Mouse (Mus musculus): ENCODE results near the gene Rpgrip1.
A peak's percentile ranks its signal among the peaks of the same experiment; 100 is the strongest.

Rpgrip1 gene

GRCm38 (mm10) chr14:52118823-52119608, 8.5 kb downstream of the Rpgrip1 start:
- DNase-seq (ENCODE audit: low spot score in 2 of 2), result peak in 1 of 2 experiments; percentile 49

GRCm38 (mm10) chr14:52120169-52120568, 9.7 kb downstream of the Rpgrip1 start:
- DNase-seq (ENCODE audit: low spot score in 2 of 2), result no peak

DNA sequence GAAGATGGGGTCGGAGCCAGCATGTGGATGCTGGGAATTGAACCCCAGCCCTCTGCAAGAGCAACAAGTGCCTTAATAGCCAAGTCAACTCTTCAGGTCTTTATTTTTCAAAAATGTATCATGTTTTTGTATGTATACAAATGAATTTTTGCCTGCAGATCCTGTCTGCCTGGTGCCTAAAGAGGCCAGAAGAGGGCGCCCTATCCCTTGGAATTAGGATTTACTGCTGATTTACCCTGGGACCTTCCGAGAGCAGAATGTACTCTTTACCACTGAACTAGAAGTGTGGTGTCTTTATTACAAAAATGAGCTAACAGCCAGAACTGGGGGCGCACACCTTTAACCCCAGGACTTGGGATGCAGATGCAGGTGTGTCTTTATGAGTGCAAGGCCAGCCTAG, 13.4 kb downstream of the Rpgrip1 start:
- peak; percentile 57 to 85 for DNase-seq (ENCODE audit: low spot score in 2 of 2)

DNA sequence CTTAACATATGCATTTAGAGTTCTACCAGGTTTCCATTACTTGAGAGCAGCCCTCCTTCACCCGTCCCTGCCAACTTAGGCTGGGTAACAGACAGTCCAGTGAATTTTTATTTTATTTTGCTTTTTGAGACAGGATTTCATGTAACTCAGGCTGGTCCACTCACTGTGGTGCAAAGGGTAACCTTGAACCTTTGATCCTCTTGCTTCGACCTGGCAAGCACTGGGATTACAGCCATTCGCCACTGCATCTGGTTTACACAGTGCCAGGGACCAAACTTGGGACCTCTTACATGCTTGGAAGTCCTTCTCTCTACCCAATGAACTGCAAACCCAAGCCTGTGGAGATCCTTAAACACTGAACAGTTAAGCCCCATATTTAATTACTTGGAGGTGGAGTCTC, 14.1 kb downstream of the Rpgrip1 start:
- DNase-seq (ENCODE audit: low spot score in 2 of 2), result no peak

DNA sequence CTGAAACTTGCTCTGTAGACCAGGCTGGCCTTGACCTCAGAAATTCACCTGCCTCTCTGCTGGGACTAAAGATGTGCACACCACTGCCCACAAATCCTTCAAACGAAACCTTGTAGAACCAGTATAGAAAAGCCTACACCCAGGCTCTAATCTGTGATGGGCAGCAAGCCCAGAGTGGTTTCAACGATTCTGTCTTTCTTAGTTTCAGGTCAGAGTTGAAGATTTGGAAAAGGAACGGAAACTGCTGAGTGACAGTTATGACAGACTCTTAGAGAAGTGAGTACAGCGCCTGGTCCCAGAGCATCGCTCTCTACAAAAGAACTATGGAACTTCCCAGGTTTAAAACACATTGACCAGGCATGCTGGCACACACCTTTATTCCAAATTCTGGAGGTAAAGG, 23.1 kb downstream of the Rpgrip1 start:
- DNase-seq (ENCODE audit: low spot score in 2 of 2), result no peak

- peak in 1 of 2 experiments; percentile 29 for DNase-seq (ENCODE audit: low spot score in 2 of 2)
Observed at GRCm38 (mm10) chr14:52140577-52141444, 30.3 kb downstream of the Rpgrip1 start.

DNA sequence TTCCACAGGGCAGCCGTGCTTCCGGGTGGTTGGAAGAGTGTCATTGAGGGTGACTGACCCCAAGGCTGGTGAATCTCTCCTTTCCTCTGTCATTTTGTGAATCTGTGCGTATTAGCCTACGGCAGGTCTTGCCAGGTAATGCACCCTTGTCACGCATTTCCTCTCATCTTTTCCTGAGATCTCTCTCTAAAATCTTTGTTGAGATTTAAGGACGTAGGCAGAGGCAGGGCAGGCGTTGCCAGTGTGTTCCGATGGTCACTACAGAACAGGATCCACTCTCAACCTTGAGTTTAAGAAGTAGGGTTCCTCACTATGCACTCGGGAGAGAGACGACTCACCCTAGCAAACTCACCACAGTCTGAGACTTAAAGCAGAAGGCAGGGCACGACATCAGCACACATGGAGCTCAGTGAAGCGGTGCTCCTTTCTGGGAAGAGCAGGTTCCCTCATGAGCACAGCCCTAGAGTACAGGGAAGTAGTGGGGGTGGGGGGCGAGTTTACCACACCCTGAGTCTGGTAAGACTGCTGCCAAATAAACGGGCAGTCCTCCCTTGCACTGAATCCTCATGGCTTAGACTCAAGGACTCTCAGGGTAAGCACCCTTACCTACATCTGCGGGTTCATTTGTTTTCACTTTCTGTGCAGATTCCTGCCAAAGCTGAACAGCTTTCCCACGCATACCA, 31.1 kb downstream of the Rpgrip1 start:
- no peak for DNase-seq (ENCODE audit: low spot score in 2 of 2)

- DNase-seq (ENCODE audit: low spot score in 2 of 2), result no peak
Observed at GRCm38 (mm10) chr14:52144165-52144564, 33.7 kb downstream of the Rpgrip1 start.

DNA sequence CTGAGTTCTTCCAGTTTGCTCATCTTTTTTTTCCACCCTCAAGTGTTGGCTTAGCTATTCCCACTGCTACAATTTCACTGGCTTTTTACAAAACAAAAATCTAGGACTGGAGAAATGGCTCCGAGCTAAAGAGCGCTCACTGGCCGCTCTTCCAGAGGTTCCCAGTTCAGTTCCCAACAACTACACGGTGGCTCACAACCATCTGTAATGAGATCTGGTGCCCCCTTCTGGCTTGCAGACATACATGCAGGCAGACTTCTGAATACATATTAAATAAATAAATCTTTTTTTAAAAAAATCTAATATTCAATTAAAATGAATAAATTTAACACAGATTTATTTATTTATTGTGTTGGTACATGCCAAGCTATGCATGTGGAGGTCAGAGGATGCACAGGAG, 36.0 kb downstream of the Rpgrip1 start:
- DNase-seq (ENCODE audit: low spot score in 2 of 2), result peak in 1 of 2 experiments; percentile 51

- DNase-seq (ENCODE audit: low spot score in 2 of 2), result no peak
Observed at GRCm38 (mm10) chr14:52149888-52150287, 39.4 kb downstream of the Rpgrip1 start.

DNA sequence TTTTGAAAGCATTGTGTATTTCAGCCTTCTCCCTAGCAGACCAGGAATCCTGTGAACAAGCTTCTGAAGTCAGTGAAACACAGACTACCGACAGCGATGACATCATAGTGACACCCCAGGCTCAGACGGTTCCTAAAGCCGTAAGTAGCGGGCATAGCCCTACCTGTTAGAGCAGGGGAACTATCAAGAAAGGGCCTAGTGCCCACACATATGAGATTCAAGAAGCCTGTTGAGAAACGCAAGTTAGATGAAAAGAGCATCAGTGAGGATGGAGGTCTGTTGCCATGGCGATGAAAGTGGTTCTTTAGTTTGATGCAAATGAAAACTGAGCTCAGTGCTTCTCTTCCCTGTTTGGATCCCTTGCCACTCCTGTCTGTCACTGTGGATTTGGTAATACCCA, 41.7 kb downstream of the Rpgrip1 start:
- DNase-seq (ENCODE audit: low spot score in 2 of 2), result no peak

- no peak for DNase-seq (ENCODE audit: low spot score in 2 of 2)
Observed at GRCm38 (mm10) chr14:52152613-52153012, 42.1 kb downstream of the Rpgrip1 start.

GRCm38 (mm10) chr14:52155008-52155407, 44.5 kb downstream of the Rpgrip1 start:
- no peak for DNase-seq (ENCODE audit: low spot score in 2 of 2)

- DNase-seq (ENCODE audit: low spot score in 2 of 2), result no peak
Observed at GRCm38 (mm10) chr14:52160911-52161310, 50.4 kb downstream of the Rpgrip1 start.

GRCm38 (mm10) chr14:52166571-52166970, 56.1 kb downstream of the Rpgrip1 start:
- no peak for DNase-seq (ENCODE audit: low spot score in 2 of 2)

GRCm38 (mm10) chr14:52188788-52189187, 78.3 kb downstream of the Rpgrip1 start:
- no peak for DNase-seq (ENCODE audit: low spot score in 2 of 2)

DNA sequence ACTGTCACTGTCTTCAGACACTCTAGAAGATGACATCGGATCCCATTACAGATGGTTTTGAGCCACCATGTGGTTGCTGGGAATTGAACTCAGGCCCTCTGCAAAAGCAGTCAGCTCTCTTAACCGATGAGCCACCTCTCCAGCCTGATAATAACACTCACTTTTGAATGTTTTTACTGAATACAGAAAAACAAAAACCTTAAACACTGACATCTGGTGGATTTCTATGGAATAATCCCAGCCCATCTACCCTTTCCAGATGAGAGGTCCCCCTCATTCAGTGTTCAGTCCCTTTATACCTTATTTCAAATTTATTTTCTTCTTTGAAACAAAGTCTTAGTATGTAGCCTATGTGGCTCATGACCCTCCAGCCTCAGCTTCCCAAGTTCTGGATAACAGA, 79.0 kb downstream of the Rpgrip1 start:
- no peak for DNase-seq (ENCODE audit: low spot score in 2 of 2)

DNA sequence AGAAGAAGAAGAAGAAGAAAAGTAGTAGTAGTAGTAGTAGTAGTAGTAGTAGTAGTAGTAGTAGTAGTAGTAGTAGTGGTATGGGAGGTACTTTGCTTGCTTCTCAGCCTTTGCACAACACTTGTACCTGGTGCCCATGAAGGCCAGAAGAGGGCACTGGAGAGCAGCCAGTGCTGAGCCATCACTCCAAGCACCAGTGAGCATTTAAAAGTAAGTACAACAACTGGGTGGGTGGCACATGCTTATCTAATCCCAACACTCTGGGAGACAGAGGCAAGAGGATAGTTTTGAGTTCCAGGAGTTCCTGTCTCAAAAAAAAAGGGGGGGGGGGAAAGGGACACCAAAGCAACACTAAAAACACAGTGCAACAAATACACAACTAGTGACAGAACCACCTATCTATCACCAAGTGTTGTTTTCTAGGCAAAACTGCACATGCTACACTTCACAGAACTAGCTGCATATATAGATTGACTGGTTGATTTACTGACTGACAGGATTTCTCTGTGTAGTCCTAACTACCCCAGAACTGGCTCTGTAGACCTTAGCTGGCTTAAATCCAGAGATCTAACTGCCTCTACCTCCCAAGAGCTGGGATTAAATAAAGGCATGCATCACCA, 80.3 kb downstream of the Rpgrip1 start:
- DNase-seq (ENCODE audit: low spot score in 2 of 2), result peak; percentile 49 to 77

GRCm38 (mm10) chr14:52195691-52196090, 85.2 kb downstream of the Rpgrip1 start:
- DNase-seq (ENCODE audit: low spot score in 2 of 2), result peak; percentile 59 to 88

GRCm38 (mm10) chr14:52196230-52197155, 86.0 kb downstream of the Rpgrip1 start:
- DNase-seq (ENCODE audit: low spot score in 2 of 2), result peak; percentile 11 to 54
